Mouse (Mus musculus) embryonic facial prominence, embryonic 15.5 days (tissue): Measurements from ENCODE around the gene Sec24d. TPM values are rescaled to one million over a fixed set of nuclear protein-coding genes. Genes with fewer than 3 reads are reported as not detected.
A peak's percentile ranks its signal among the peaks of the same experiment; 100 is the strongest.

ENCODE experiments used
- ATAC-seq: fragments of 200-750 bp; cut with Nextera tagmentation; 2 replicates; pipeline ENCODE4 v1.8.0; 2017; ENCODE audit warnings: low read depth, moderate TSS enrichment; ENCODE audit not compliant: insufficient number of reproducible peaks, low FRiP score, low TSS enrichment
- H3K27ac ChIP-seq: fragments of 300-500 bp; sonication (generic); replicated peaks from 2 replicates; pipeline ENCODE4 v1.5.1; 2015; ENCODE audit warnings: mild to moderate bottlenecking, inconsistent platforms
- H3K27me3 ChIP-seq: fragments of 300-500 bp; sonication (generic); 2 replicates; pipeline ENCODE4 v1.6.1; 2015; ENCODE audit warnings: inconsistent platforms
- H3K36me3 ChIP-seq: fragments of 300-500 bp; sonication (generic); 2 replicates; pipeline ENCODE4 v1.6.1; 2015; ENCODE audit warnings: mild to moderate bottlenecking, inconsistent platforms
- H3K4me1 ChIP-seq: fragments of 300-500 bp; sonication (generic); 2 replicates; pipeline ENCODE4 v1.6.1; 2015; ENCODE audit warnings: inconsistent platforms
- H3K4me2 ChIP-seq: fragments of 300-500 bp; sonication (generic); replicated peaks from 2 replicates; pipeline ENCODE4 v1.6.1; 2015; ENCODE audit warnings: mild to moderate bottlenecking, inconsistent platforms
- H3K4me3 ChIP-seq: fragments of 300-500 bp; sonication (generic); replicated peaks from 2 replicates; pipeline ENCODE4 v1.5.1; 2015; ENCODE audit warnings: mild to moderate bottlenecking, inconsistent platforms
- H3K9ac ChIP-seq: fragments of 300-500 bp; sonication (generic); 2 replicates; pipeline ENCODE4 v1.6.1; 2015; ENCODE audit warnings: inconsistent platforms
- H3K9me3 ChIP-seq: fragments of 300-500 bp; sonication (generic); replicated peaks from 2 replicates; pipeline ENCODE4 v1.6.1; 2016; ENCODE audit warnings: inconsistent platforms
- WGBS: fragments of 180-500 bp; shearing (Covaris S2); methylation state at CpG from one replicate; pipeline ENCODE4 v1.1.7; 2015; 5-methylcytosine and 5-hydroxymethylcytosine counted together
- polyA plus RNA-seq: library from polyadenylated mRNA; unstranded; fragments of >200 nt; fragmentation: Nextera tagmentation; extraction: Ambion mirVana; gene quantifications from 2 replicates; pipeline ENCODE4 v1.2.1, GENCODE M21; 2015

Sec24d gene
- polyA plus RNA-seq, 1 experiment from 2014 or later = 113 TPM

DNA sequence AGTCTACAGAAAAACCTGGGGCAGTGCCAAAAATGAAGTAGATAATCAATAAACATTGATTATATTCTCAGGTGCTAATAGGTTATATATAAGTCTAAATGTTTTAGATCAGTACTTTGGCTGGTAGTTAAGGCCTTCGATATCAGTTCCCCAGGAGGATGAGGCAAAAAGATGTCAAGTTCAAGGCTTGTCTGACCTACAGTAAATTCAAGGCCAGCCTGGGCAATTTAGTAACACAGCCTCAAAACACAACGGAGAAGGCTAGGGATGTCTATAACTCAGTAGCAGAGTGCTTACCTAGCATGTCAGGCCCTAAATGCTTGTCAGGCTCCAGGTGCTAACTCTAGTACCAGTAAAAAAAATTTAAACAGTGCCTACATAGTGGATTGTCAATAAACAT is 34.3 kb downstream of the Sec24d start:
- 96% methylated on average over 2 of the region's 2 CpGs for WGBS
- no peak overlapping the region for H3K27ac ChIP-seq
- no peak overlapping the region for H3K4me2 ChIP-seq
- H3K9me3 ChIP-seq = 0 out of 2 replicates have a peak, but pooled peaks cover 3% of the 10 kb centered on the region
- H3K9ac ChIP-seq = no peak overlapping the region
- H3K27me3 ChIP-seq = no peaks in the 10 kb centered on the region
- ATAC-seq = no peak
- H3K4me1 ChIP-seq = no peaks in the 10 kb centered on the region
- peaks cover 61% of the 10 kb centered on the region for H3K36me3 ChIP-seq
- H3K4me3 ChIP-seq = no peak overlapping the region

GRCm38 (mm10) chr3:123305611-123306010 is 38.4 kb downstream of the Sec24d start:
- Histone ChIP-seq H3K27ac (no peak overlapping the region), H3K4me1 (no peaks in the 10 kb centered on the region), H3K36me3 (peaks cover 57% of the 10 kb centered on the region), H3K4me2 (no peak overlapping the region), H3K9me3 (0 out of 2 replicates have a peak, but pooled peaks cover 3% of the 10 kb centered on the region), H3K27me3 (no peaks in the 10 kb centered on the region), H3K9ac (no peak overlapping the region), H3K4me3 (no peak overlapping the region)
- no peak for ATAC-seq
- 91% methylated on average over 15 of the region's 15 CpGs for WGBS

GRCm38 (mm10) chr3:123307446-123307845 is 40.2 kb downstream of the Sec24d start:
- Histone ChIP-seq H3K4me3 (no peak overlapping the region), H3K4me2 (no peak overlapping the region), H3K4me1 (no peaks in the 10 kb centered on the region), H3K9me3 (0 out of 2 replicates have a peak, but pooled peaks cover 1% of the 10 kb centered on the region), H3K36me3 (peaks cover 42% of the 10 kb centered on the region), H3K9ac (no peak overlapping the region), H3K27ac (no peak overlapping the region), H3K27me3 (no peaks in the 10 kb centered on the region)
- ATAC-seq = no peak
- 92% methylated on average over 6 of the region's 6 CpGs for WGBS

- Histone ChIP-seq H3K36me3 (peaks cover 43% of the 10 kb centered on the region), H3K4me3 (no peak overlapping the region), H3K27me3 (no peaks in the 10 kb centered on the region), H3K27ac (no peak overlapping the region), H3K9ac (no peak overlapping the region), H3K4me2 (no peak overlapping the region), H3K9me3 (no peaks in the 10 kb centered on the region), H3K4me1 (no peaks in the 10 kb centered on the region)
- no peak for ATAC-seq
- WGBS = 74% methylated on average over 6 of the region's 6 CpGs
Observed at GRCm38 (mm10) chr3:123309141-123309540, 41.9 kb downstream of the Sec24d start.

- 84% methylated on average over 9 of the region's 9 CpGs for WGBS
- ATAC-seq = no peak
- Histone ChIP-seq H3K9me3 (no peaks in the 10 kb centered on the region), H3K4me3 (no peak overlapping the region), H3K27me3 (no peaks in the 10 kb centered on the region), H3K27ac (no peak overlapping the region), H3K4me2 (no peak overlapping the region), H3K4me1 (no peaks in the 10 kb centered on the region), H3K36me3 (peaks cover 26% of the 10 kb centered on the region), H3K9ac (no peak overlapping the region)
Observed at GRCm38 (mm10) chr3:123312477-123313062, 45.3 kb downstream of the Sec24d start.

DNA sequence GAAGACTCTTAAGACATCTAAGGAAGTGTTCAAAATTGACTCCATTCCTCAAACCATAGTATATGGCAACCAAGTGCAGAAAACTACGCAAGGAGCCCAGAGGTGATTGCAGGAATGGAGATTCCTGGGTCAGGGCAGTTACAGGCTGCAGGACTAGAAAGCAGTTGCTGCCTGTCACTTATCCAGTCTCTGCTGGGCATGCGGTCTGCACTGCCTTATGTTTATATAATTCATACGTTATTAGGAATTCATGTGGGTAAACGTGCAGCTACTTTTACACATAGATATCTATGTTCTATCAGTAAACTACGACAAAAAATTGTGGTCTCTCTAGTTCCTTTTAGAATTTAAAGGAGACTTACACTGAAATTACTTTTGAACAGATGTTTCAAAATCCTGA is 46.2 kb downstream of the Sec24d start:
- WGBS = 37% methylated on average over 5 of the region's 5 CpGs
- no peak overlapping the region for H3K4me3 ChIP-seq
- H3K27ac ChIP-seq = no peak overlapping the region
- no peaks in the 10 kb centered on the region for H3K9me3 ChIP-seq
- no peaks in the 10 kb centered on the region for H3K4me1 ChIP-seq
- no peak overlapping the region for H3K9ac ChIP-seq
- H3K4me2 ChIP-seq = no peak overlapping the region
- no peak for ATAC-seq
- peaks cover 24% of the 10 kb centered on the region for H3K36me3 ChIP-seq
- no peaks in the 10 kb centered on the region for H3K27me3 ChIP-seq

- Histone ChIP-seq H3K36me3 (peaks cover 24% of the 10 kb centered on the region), H3K4me3 (no peak overlapping the region), H3K9ac (no peak overlapping the region), H3K27me3 (no peaks in the 10 kb centered on the region), H3K4me2 (no peak overlapping the region), H3K27ac (0 out of 2 replicates have a peak overlapping the region, but pooled peaks have one; percentile 22), H3K4me1 (no peaks in the 10 kb centered on the region), H3K9me3 (no peaks in the 10 kb centered on the region)
- WGBS = 23% methylated on average over 12 of the region's 12 CpGs
- no peak for ATAC-seq
Observed at GRCm38 (mm10) chr3:123313920-123314614, 46.8 kb downstream of the Sec24d start.

DNA sequence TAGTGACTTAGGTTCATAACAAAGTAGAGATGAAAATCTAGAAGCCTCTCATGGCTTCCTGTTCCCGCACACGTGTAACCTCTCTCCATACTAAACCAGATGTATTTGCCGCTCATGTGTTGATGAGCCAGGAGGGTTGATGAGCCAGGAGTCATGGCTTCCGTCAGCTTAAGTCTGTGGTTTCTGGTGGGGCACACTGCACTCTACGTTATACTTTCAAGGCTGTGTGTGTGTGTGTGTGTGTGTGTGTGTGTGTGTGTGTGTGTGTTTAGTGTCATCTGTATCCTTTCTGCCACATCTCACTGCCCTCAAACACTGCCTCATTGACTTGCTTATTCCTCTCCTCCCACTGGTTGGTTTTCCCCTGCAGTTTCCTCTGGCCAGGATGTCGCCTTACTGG is 48.8 kb downstream of the Sec24d start:
- Histone ChIP-seq H3K4me3 (no peak overlapping the region), H3K4me2 (no peak overlapping the region), H3K36me3 (peaks cover 20% of the 10 kb centered on the region), H3K4me1 (no peaks in the 10 kb centered on the region), H3K27ac (no peak overlapping the region), H3K27me3 (no peaks in the 10 kb centered on the region), H3K9ac (no peak overlapping the region), H3K9me3 (no peaks in the 10 kb centered on the region)
- 55% methylated on average over 6 of the region's 6 CpGs for WGBS
- no peak for ATAC-seq

- Histone ChIP-seq H3K4me3 (no peak overlapping the region), H3K4me2 (no peak overlapping the region), H3K9me3 (no peaks in the 10 kb centered on the region), H3K36me3 (peaks cover 18% of the 10 kb centered on the region), H3K9ac (no peak overlapping the region), H3K27me3 (no peaks in the 10 kb centered on the region), H3K4me1 (no peaks in the 10 kb centered on the region), H3K27ac (no peak overlapping the region)
- no peak for ATAC-seq
- WGBS = 80% methylated on average over 9 of the region's 9 CpGs
Observed at GRCm38 (mm10) chr3:123317081-123317480, 49.8 kb downstream of the Sec24d start.

DNA sequence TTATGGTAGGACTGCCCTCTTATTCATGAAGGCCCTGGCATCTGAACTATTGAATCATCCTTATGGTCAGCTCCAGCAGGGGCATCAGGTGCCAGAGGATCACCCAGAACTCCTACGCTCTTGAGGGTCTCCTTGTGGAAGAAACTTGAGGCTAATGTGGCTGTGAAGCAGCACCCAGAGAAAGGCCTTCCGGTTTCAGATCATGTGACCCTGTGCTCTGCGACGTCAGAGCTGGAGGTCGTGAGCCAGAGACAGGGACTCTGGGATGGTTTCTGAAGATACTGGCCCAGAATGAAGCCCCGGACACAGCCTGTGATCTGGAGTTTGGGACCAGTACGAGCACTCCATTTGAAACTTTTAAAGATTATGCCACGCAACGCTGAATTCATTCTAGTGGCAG is 53.1 kb downstream of the Sec24d start:
- Histone ChIP-seq H3K36me3 (peaks cover 17% of the 10 kb centered on the region), H3K27ac (no peak overlapping the region), H3K4me1 (no peaks in the 10 kb centered on the region), H3K4me3 (no peak overlapping the region), H3K27me3 (no peaks in the 10 kb centered on the region), H3K9me3 (no peaks in the 10 kb centered on the region), H3K9ac (no peak overlapping the region), H3K4me2 (no peak overlapping the region)
- WGBS = 82% methylated on average over 9 of the region's 9 CpGs
- ATAC-seq = no peak

DNA sequence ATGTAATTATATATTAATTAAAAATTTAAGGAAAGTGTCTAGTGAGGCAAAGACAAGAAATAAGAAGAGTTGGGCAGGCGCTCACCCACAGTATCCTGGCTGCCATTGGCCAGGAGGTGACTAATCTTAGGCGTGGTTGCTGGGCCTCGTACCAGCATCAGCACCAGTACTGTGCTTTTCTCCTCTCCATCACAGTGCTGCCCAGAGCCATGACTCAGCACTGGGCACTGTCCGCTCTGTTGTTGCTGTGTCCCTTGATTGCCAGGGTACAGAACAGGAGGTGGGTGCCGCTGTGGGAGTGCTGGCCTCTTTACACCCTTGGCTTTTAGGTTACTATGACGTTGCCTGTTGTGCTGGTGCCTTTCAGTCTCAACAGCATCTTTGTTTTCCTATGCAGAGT is 54.4 kb downstream of the Sec24d start:
- Histone ChIP-seq H3K9me3 (no peaks in the 10 kb centered on the region), H3K4me3 (no peak overlapping the region), H3K36me3 (peaks cover 17% of the 10 kb centered on the region), H3K4me1 (no peaks in the 10 kb centered on the region), H3K27ac (no peak overlapping the region), H3K27me3 (no peaks in the 10 kb centered on the region), H3K9ac (no peak overlapping the region), H3K4me2 (no peak overlapping the region)
- no peak for ATAC-seq
- WGBS = 84% methylated on average over 6 of the region's 6 CpGs

GRCm38 (mm10) chr3:123322147-123322546 is 54.9 kb downstream of the Sec24d start:
- H3K4me1 ChIP-seq = no peaks in the 10 kb centered on the region
- no peak overlapping the region for H3K9ac ChIP-seq
- H3K9me3 ChIP-seq = no peaks in the 10 kb centered on the region
- no peak overlapping the region for H3K27ac ChIP-seq
- peaks cover 18% of the 10 kb centered on the region for H3K36me3 ChIP-seq
- no peaks in the 10 kb centered on the region for H3K27me3 ChIP-seq
- H3K4me2 ChIP-seq = no peak overlapping the region
- no peak for ATAC-seq
- WGBS = 23% methylated on average over 1 of the region's 1 CpGs
- no peak overlapping the region for H3K4me3 ChIP-seq
